ENCODE assay signal across 19 mouse cellular contexts in the genomic region with DNA sequence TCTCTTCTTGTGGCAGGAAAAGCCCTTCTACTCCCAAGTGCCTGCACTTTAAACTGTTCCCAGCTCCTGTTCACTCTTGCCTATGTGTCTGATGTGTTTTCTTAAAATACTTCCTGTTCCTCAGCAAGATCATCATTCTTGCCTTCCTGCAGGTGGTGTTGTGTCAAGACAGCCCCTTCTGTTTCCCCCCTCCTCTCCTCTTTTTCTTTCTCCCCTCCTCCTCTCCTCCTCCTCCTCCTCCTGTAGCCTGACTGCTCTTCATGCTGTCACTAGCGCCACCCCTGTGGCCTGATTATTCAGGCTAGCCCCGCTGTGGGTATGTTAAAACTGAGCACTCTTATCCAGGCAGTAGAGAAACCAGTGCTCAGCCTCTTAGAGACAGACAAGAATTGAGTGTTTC.
DNase-seq lines count a peak whose midpoint lies in the region; TF ChIP-seq lines count a peak whose summit lies in the region.
"Had no signal": no experiment of that assay in that cellular context is flagged by ENCODE, and none has a peak within 500 bp of the region (broad histone marks: within the 10 kb centered on the region; RNA-seq: fewer than 3 reads in every experiment).

No protein-coding gene starts in this region.

- H3K36me3 ChIP-seq in kidney, adult 2 months (ENCODE audit: control insufficient read depth, insufficient read depth, low read length) = no peaks in the 10 kb centered on the region; the same call in 1 of the 2 replicates

- DNase-seq in cerebellum, adult 2 months = no peak
- DNase-seq in cerebellum, adult 11 months = no peak
- DNase-seq in retina, postnatal 1 day = peak; percentile 16
- DNase-seq in retina, embryonic 14.5 days (ENCODE audit: low spot score) = no peak
- DNase-seq in thymus, postnatal 10 days (ENCODE audit: low spot score in 2 of 2) = peak; percentile 41 to 53
- DNase-seq in kidney, adult 2 months = no peak
- DNase-seq in adrenal gland, postnatal 4 days (ENCODE audit: low spot score in 2 of 2) = no peak
- no peak for DNase-seq in kidney, adult 8-10 months
- DNase-seq: cerebellum, adult 9-10 months; gastrocnemius, postnatal 25 days; kidney, postnatal 36 days; layer of hippocampus, adult 9-11 months; lung, adult 18-20 months; right cerebral cortex, postnatal 4 days had no signal

- no peak overlapping the region for H3K4me3 ChIP-seq in cerebellum, adult 2 months (replicated peaks; ENCODE audit: insufficient read depth, low read depth, low read length)
- H3K4me3 ChIP-seq in kidney, adult 2 months (ENCODE audit: insufficient read depth, low read depth, low read length) = no peak overlapping the region
- H3K4me3 ChIP-seq: embryonic facial prominence, embryonic 10.5 days; heart, embryonic 15.5 days; limb, embryonic 10.5 days; megakaryocyte, embryonic 14.5 days; neural tube, embryonic 15.5 days had no signal

- 0 out of 2 replicates have a peak overlapping the region, but pooled peaks have one; percentile 8 for H3K27ac ChIP-seq in cerebellum, adult 2 months (ENCODE audit: insufficient read depth, low read length)
- no peak overlapping the region for H3K27ac ChIP-seq in kidney, adult 2 months (ENCODE audit: insufficient read depth, low read depth, low read length)
- H3K27ac ChIP-seq: embryonic facial prominence, embryonic 10.5 days; heart, embryonic 15.5 days; limb, embryonic 10.5 days; neural tube, embryonic 15.5 days had no signal

- TF ChIP-seq POLR2A in cerebellum, adult 2 months (IDR thresholded peaks at IDR 0.05; ENCODE audit: borderline replicate concordance, insufficient read depth, low read length) = no peak
- no peak for TF ChIP-seq POLR2A in kidney, adult 2 months (IDR thresholded peaks at IDR 0.05; ENCODE audit: low read depth, low read length)

- H3K4me1 ChIP-seq in cerebellum, adult 2 months (ENCODE audit: control insufficient read depth, insufficient read depth, low read length) = peaks cover 17% of the 10 kb centered on the region
- H3K4me1 ChIP-seq in kidney, adult 2 months (ENCODE audit: control insufficient read depth, insufficient read depth, low read length) = no peaks in the 10 kb centered on the region
- H3K4me1 ChIP-seq: limb, embryonic 10.5 days; neural tube, embryonic 15.5 days had no signal

- WGBS in cerebellum, adult 2 months = 50% methylated on average over 2 of the region's 2 CpGs
- WGBS in kidney, adult 2 months = 79% methylated on average over 2 of the region's 2 CpGs

- no peak for TF ChIP-seq CTCF in cerebellum, adult 2 months (IDR thresholded peaks at IDR 0.05; ENCODE audit: borderline replicate concordance, insufficient read depth, low read depth, low read length)
- no peak for TF ChIP-seq CTCF in kidney, adult 2 months (conservative IDR thresholded peaks at IDR 0.05; ENCODE audit: insufficient read depth, insufficient read length, low read depth, low read length)

- H3K27me3 ChIP-seq in cerebellum, adult 2 months (ENCODE audit: control insufficient read depth, insufficient read depth, low read length) = no peaks in the 10 kb centered on the region
- no peaks in the 10 kb centered on the region for H3K27me3 ChIP-seq in kidney, adult 2 months (replicated peaks; ENCODE audit: control insufficient read depth, insufficient read depth, low read length)
- H3K27me3 ChIP-seq: heart, embryonic 15.5 days; megakaryocyte, embryonic 14.5 days; neural tube, embryonic 15.5 days had no signal

Comparison
In these comparisons a context has a peak if more than half of its experiments do, and no peak if none do; other contexts are left out.
1. DNase-seq: peak in retina, postnatal 1 day (single experiment) and thymus, postnatal 10 days (2 of 2); none in cerebellum, adult 2 months (0 of 2), cerebellum, adult 11 months (single experiment), retina, embryonic 14.5 days (single experiment), kidney, adult 2 months (single experiment), adrenal gland, postnatal 4 days (0 of 2) and kidney, adult 8-10 months (0 of 2).